Mouse (Mus musculus): Measurements from ENCODE around the gene Mest. TPM values are rescaled to one million over a fixed set of nuclear protein-coding genes. Genes with fewer than 3 reads are reported as not detected.

Gene Mest
- polyA plus RNA-seq, 1 experiment from 2014 or later = 1,257 TPM

- peaks cover 58% of the 10 kb centered on the region for H3K36me3 ChIP-seq
- no peaks in the 10 kb centered on the region for H3K9me3 ChIP-seq
- DNase-seq (ENCODE audit: low spot score) = no peak
- 84% methylated on average over 6 of the region's 6 CpGs for WGBS
- no peaks in the 10 kb centered on the region for H3K4me1 ChIP-seq (replicated peaks)
- no peak overlapping the region for H3K4me3 ChIP-seq
- H3K27ac ChIP-seq = no peak overlapping the region
- H3K27me3 ChIP-seq (ENCODE audit: insufficient read depth, poor library complexity, severe bottlenecking) = no peaks in the 10 kb centered on the region
These were observed 27.1 kb downstream of the Mest start for GRCm38 (mm10) chr6:30750482-30750881.

- Histone ChIP-seq H3K9me3 (no peaks in the 10 kb centered on the region), H3K27me3 (ENCODE audit: insufficient read depth, poor library complexity, severe bottlenecking) (no peaks in the 10 kb centered on the region), H3K27ac (no peak overlapping the region), H3K36me3 (peaks cover 51% of the 10 kb centered on the region), H3K4me1 (replicated peaks) (no peaks in the 10 kb centered on the region), H3K4me3 (no peak overlapping the region)
- WGBS = 84% methylated on average over 2 of the region's 2 CpGs
- DNase-seq (ENCODE audit: low spot score) = no peak
These were observed 27.9 kb downstream of the Mest start for GRCm38 (mm10) chr6:30751209-30751608.

MicroRNAs within 50 kb of the gene (microRNA counts, 519-probe panel; counts per million panel counts)
- microRNA mmu-miR-335-3p (3,243 counts per million, percentile 83 among the panel's probes with 10 or more counts), microRNA mmu-miR-335-5p (6,308 counts per million, percentile 98 among the panel's probes with 10 or more counts)

Other genes starting within 250 kb of the Mest start
- 38.3 and 40.3 TPM in 2 replicates for gene Tmem209, start 213.8 kb upstream of the Mest start, polyA plus RNA-seq (2016; fragmentation: Nextera tagmentation; extraction: Ambion mirVana)
- gene Ssmem1, start 213.7 kb upstream of the Mest start, polyA plus RNA-seq (2016; fragmentation: Nextera tagmentation; extraction: Ambion mirVana) = 0.34 and 0.35 TPM in 2 replicates
- gene Cpa2, start 182.0 kb upstream of the Mest start, polyA plus RNA-seq (2016; fragmentation: Nextera tagmentation; extraction: Ambion mirVana) = 19.6 and 20.0 TPM in 2 replicates
- 1.4 and 2.5 TPM in 2 replicates for gene Cpa4, start 155.2 kb upstream of the Mest start, polyA plus RNA-seq (2016; fragmentation: Nextera tagmentation; extraction: Ambion mirVana)
- gene Cpa5, start 112.5 kb upstream of the Mest start, polyA plus RNA-seq (2016; fragmentation: Nextera tagmentation; extraction: Ambion mirVana) = 0.08 and 0.44 TPM in 2 replicates
- 0.14 and 0.16 TPM in 2 replicates for gene Cpa1, start 84.3 kb upstream of the Mest start, polyA plus RNA-seq (2016; fragmentation: Nextera tagmentation; extraction: Ambion mirVana)
- 16.0 and 19.0 TPM in 2 replicates for gene Cep41, start 29.8 kb upstream of the Mest start, polyA plus RNA-seq (2016; fragmentation: Nextera tagmentation; extraction: Ambion mirVana)
- 29.8 and 36.3 TPM in 2 replicates for gene Copg2, start 173.2 kb downstream of the Mest start, polyA plus RNA-seq (2016; fragmentation: Nextera tagmentation; extraction: Ambion mirVana)
- not detected in 2 replicates for gene Tsga13, start 192.0 kb downstream of the Mest start, polyA plus RNA-seq (2016; fragmentation: Nextera tagmentation; extraction: Ambion mirVana)
- 0.48 and 0.75 TPM in 2 replicates for gene Klf14, start 235.5 kb downstream of the Mest start, polyA plus RNA-seq (2016; fragmentation: Nextera tagmentation; extraction: Ambion mirVana)

All from hindbrain, embryonic 10.5 days (tissue).